Mouse (Mus musculus) midbrain, embryonic 10.5 days (tissue): ENCODE data around the gene Cyb5d2. TPM values are rescaled to one million over a fixed set of nuclear protein-coding genes. Genes with fewer than 3 reads are reported as not detected.

Source experiments
- polyA plus RNA-seq: library from polyadenylated mRNA; unstranded; fragments of >200 nt; fragmentation: Nextera tagmentation; extraction: Ambion mirVana; gene quantifications from 2 replicates; pipeline ENCODE4 v1.2.1, GENCODE M21; 2016

Gene Cyb5d2
- polyA plus RNA-seq, 1 experiment from 2014 or later, result 5.1 TPM

Other genes with a start within 250 kb of the Cyb5d2 start
- 0.06 TPM in 1 of 2 replicates, not detected in the other for gene Spns3, start 245.6 kb downstream of the Cyb5d2 start, polyA plus RNA-seq
- gene Ube2g1, start 188.9 kb downstream of the Cyb5d2 start, polyA plus RNA-seq, result 90.6 and 94.0 TPM in 2 replicates
- 24.6 and 29.9 TPM in 2 replicates for gene Ankfy1, start 106.1 kb downstream of the Cyb5d2 start, polyA plus RNA-seq
- 5.5 and 7.4 TPM in 2 replicates for gene Zzef1, start 84 bp upstream of the Cyb5d2 start, polyA plus RNA-seq
- 1.2 TPM in 2 replicates for gene Atp2a3, start 165.0 kb upstream of the Cyb5d2 start, polyA plus RNA-seq
- 1.2 TPM in 2 replicates for gene P2rx1, start 203.0 kb upstream of the Cyb5d2 start, polyA plus RNA-seq
- gene Camkk1, start 222.9 kb upstream of the Cyb5d2 start, polyA plus RNA-seq, result 5.4 and 7.5 TPM in 2 replicates